Mouse (Mus musculus): Measurements from ENCODE around the gene Gpc4. TPM values are rescaled to one million over a fixed set of nuclear protein-coding genes. Genes with fewer than 3 reads are reported as not detected.
A peak's percentile ranks its signal among the peaks of the same experiment; 100 is the strongest.

Gene Gpc4
- polyA plus RNA-seq (2014; fragmentation: Nextera tagmentation; extraction: Ambion mirVana) = 10.0 and 10.9 TPM in 2 replicates

DNA sequence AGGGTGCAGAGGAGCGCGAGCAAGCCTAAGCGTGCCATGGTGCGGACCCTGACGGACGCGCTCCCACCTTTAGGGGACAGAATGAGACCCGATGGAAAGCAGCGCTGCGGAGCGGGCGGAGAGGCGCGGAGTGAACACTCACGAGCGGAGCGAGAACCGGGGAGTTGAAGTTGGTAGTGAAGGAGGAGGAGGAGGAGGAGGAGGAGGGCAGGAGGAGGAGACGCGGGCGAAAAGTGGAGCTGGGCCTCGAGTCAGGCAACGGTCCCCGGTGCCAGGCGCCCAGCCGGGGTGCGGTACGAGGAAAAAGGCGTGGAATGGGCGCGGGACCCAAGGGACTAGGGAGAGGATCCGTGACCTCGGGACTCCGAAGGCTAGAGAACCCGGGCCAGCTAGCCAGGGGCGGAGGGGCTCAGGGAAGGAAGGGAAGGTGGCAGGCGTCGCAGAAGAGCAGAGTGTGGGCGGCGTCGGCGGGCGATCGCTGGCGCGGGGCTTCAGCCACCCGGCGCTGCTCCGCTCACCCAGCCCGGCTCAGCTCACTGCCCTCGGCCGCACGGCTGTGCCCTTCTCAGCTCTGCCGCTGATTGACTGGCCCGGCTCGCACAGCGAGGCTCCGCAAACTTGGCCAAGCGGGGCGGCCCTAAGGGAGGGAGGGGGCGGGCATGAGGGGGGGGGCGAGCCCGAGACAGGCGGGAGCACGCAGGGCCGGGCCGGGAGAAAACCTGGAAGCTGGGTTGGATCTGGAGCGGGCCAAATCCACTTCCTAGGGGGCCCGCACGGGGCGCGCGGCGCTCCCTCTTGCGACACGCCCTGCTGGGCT lies at the start of gene Gpc4:
TSS of gene Gpc4 (minus strand) at position 515 of the 817 bp plus-strand sequence.
- Histone ChIP-seq H3K27ac (no peak within 1 kb of the TSS), H3K9ac (peak within 1 kb of the TSS; percentile 57), H3K27me3 (ENCODE audit: control insufficient read depth, insufficient read depth, low read length) (peaks cover 16% of the 10 kb centered on the region), H3K4me2 (replicated peaks) (peak within 1 kb of the TSS; percentile 77), H3K9me3 (ENCODE audit: control insufficient read depth, low read length) (no peaks in the 10 kb centered on the region), H3K4me1 (replicated peaks; ENCODE audit: control insufficient read depth, insufficient read depth, low read length) (no peaks in the 10 kb centered on the region), H3K36me3 (replicated peaks; ENCODE audit: control insufficient read depth, insufficient read depth) (no peaks in the 10 kb centered on the region), H3K4me3 (replicated peaks; ENCODE audit: low read length) (peak within 1 kb of the TSS; percentile 50)
- 16% methylated on average over 54 of the region's 76 CpGs for WGBS
- ATAC-seq (ENCODE audit: low FRiP score) (peak; percentile 87), DNase-seq (ENCODE audit: low spot score) (peak; percentile 36)

GRCm38 (mm10) chrX:52212846-52213245 lies 47.8 kb upstream of the Gpc4 start:
- H3K9ac ChIP-seq = no peak overlapping the region
- H3K27ac ChIP-seq = no peak overlapping the region
- no peaks in the 10 kb centered on the region for H3K4me1 ChIP-seq (replicated peaks; ENCODE audit: control insufficient read depth, insufficient read depth, low read length)
- DNase-seq (ENCODE audit: low spot score) = no peak
- 65% methylated on average over 4 of the region's 4 CpGs for WGBS
- ATAC-seq (ENCODE audit: low FRiP score) = no peak
- H3K4me2 ChIP-seq (replicated peaks) = no peak overlapping the region
- H3K36me3 ChIP-seq (replicated peaks; ENCODE audit: control insufficient read depth, insufficient read depth) = no peaks in the 10 kb centered on the region
- no peaks in the 10 kb centered on the region for H3K27me3 ChIP-seq (ENCODE audit: control insufficient read depth, insufficient read depth, low read length)
- H3K4me3 ChIP-seq (replicated peaks; ENCODE audit: low read length) = no peak overlapping the region
- no peaks in the 10 kb centered on the region for H3K9me3 ChIP-seq (ENCODE audit: control insufficient read depth, low read length)

- Histone ChIP-seq H3K4me3 (replicated peaks; ENCODE audit: low read length) (no peak overlapping the region), H3K4me1 (replicated peaks; ENCODE audit: control insufficient read depth, insufficient read depth, low read length) (no peaks in the 10 kb centered on the region), H3K27me3 (ENCODE audit: control insufficient read depth, insufficient read depth, low read length) (0 out of 2 replicates have a peak, but pooled peaks cover 4% of the 10 kb centered on the region), H3K4me2 (replicated peaks) (no peak overlapping the region), H3K9me3 (ENCODE audit: control insufficient read depth, low read length) (no peaks in the 10 kb centered on the region), H3K27ac (no peak overlapping the region), H3K36me3 (replicated peaks; ENCODE audit: control insufficient read depth, insufficient read depth) (no peaks in the 10 kb centered on the region), H3K9ac (no peak overlapping the region)
- WGBS = 17% methylated on average over 6 of the region's 6 CpGs
- DNase-seq (ENCODE audit: low spot score) = no peak
- no peak for ATAC-seq (ENCODE audit: low FRiP score)
Observed at GRCm38 (mm10) chrX:52199836-52200235, 34.8 kb upstream of the Gpc4 start.

DNA sequence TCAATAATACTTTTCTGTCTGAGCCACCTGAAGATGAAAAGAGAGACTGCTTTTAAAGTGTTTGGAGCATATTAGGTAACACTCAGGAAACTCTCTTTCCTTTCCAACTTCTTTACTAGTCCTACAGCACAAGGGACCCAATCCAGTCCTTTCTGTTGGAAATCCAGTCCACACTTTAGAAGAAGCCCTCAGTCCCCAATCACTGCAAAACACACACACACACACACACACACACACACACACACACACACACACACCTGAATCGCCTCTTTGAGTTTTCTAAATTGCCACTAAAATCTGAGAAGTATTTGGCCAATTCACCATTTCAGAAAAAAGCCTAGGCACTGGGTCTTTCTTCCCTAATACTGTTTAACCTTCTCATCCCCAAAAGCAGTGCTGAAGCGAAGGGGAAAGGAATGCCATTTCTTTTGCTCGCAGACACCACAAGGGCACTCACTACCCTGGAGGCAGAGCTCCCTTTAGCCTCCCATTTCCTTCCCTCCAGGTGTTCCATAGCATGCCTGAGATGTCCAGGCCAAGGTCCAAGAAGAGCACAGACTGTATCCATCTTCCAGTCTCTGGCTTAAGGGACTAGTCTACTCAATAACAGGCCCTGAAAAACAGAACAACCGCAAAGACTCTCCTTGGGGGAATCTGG lies 28.4 kb upstream of the Gpc4 start:
- Histone ChIP-seq H3K9ac (no peak overlapping the region), H3K27me3 (ENCODE audit: control insufficient read depth, insufficient read depth, low read length) (0 out of 2 replicates have a peak, but pooled peaks cover 4% of the 10 kb centered on the region), H3K4me2 (replicated peaks) (peak overlapping the region; percentile 6), H3K4me1 (replicated peaks; ENCODE audit: control insufficient read depth, insufficient read depth, low read length) (no peaks in the 10 kb centered on the region), H3K36me3 (replicated peaks; ENCODE audit: control insufficient read depth, insufficient read depth) (no peaks in the 10 kb centered on the region), H3K4me3 (replicated peaks; ENCODE audit: low read length) (no peak overlapping the region), H3K9me3 (ENCODE audit: control insufficient read depth, low read length) (no peaks in the 10 kb centered on the region), H3K27ac (no peak overlapping the region)
- ATAC-seq (ENCODE audit: low FRiP score) (no peak), DNase-seq (ENCODE audit: low spot score) (peak; percentile 52)
- WGBS = 43% methylated on average over 4 of the region's 4 CpGs

DNA sequence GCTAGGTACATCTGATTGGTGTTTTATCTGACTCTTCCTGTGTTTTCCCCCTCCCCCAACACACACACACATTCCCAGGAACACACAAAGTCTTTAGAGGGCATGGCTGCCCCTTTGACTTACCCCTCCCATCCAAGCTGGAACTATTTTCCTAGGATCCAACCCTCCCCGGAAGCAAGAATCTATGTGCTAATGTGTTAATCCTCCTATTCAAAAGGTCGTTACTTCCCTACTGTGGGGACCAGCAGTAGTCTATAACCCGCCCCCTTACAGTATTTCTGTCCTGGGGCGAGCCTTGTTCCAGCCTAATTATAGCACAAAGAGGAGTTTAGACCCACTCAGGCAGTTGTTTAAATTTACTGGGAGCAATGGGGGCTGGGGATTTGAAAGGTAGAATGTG lies 24.0 kb upstream of the Gpc4 start:
- ATAC-seq (ENCODE audit: low FRiP score) (no peak), DNase-seq (ENCODE audit: low spot score) (no peak)
- 26% methylated on average over 4 of the region's 4 CpGs for WGBS
- H3K4me3 ChIP-seq (replicated peaks; ENCODE audit: low read length) = no peak overlapping the region
- no peaks in the 10 kb centered on the region for H3K36me3 ChIP-seq (replicated peaks; ENCODE audit: control insufficient read depth, insufficient read depth)
- no peak overlapping the region for H3K4me2 ChIP-seq (replicated peaks)
- no peaks in the 10 kb centered on the region for H3K4me1 ChIP-seq (replicated peaks; ENCODE audit: control insufficient read depth, insufficient read depth, low read length)
- no peak overlapping the region for H3K27ac ChIP-seq
- H3K9me3 ChIP-seq (ENCODE audit: control insufficient read depth, low read length) = no peaks in the 10 kb centered on the region
- H3K9ac ChIP-seq = no peak overlapping the region
- H3K27me3 ChIP-seq (ENCODE audit: control insufficient read depth, insufficient read depth, low read length) = no peaks in the 10 kb centered on the region

DNA sequence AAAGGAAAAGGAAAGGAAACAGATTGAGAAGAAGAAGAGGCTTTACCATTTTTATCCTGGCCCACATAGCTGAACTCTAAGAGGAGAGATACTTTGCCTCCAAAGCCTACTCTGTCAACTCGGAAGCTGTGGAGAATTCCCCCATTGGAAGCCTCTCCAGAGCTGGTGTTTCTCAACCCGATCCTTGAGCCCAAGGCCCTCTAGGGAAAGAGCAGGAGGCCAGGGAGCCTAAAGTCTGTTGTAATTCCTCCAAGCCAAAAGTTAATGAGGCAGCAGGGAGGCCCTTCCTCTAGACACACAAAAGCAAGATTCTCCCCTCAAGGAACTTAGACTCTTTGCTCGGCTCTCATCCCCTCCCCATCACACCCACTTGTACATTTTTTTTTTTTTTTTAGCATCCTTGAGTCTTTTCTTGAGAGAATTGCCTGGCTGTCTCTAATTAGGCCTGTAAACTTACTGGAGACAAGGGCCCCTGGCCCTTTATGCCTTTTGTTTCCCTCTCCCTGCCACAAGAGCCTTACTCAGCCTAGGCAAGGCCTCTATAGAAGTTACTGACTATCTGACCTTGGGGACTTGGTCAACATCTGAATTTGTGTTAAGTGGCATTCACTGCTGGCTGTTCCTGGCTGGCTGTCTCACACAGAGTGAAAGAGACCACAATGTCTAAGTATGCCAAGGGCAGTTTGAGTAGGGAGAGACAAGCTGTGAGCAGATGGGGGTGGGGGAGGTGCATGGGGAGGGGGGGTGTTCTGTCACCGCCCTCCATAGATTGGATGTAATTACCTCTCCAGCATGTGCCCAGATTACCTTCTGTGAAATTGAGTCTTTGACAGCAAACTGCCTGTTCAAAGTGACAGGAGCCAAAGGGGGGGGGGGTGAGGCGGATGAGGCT lies 18.7 kb upstream of the Gpc4 start:
- ATAC-seq (ENCODE audit: low FRiP score) = no peak
- Histone ChIP-seq H3K9me3 (ENCODE audit: control insufficient read depth, low read length) (no peaks in the 10 kb centered on the region), H3K9ac (no peak overlapping the region), H3K4me1 (replicated peaks; ENCODE audit: control insufficient read depth, insufficient read depth, low read length) (no peaks in the 10 kb centered on the region), H3K4me2 (replicated peaks) (no peak overlapping the region), H3K4me3 (replicated peaks; ENCODE audit: low read length) (no peak overlapping the region), H3K36me3 (replicated peaks; ENCODE audit: control insufficient read depth, insufficient read depth) (no peaks in the 10 kb centered on the region), H3K27ac (no peak overlapping the region), H3K27me3 (ENCODE audit: control insufficient read depth, insufficient read depth, low read length) (no peaks in the 10 kb centered on the region)
- DNase-seq (ENCODE audit: low spot score) = no peak
- 32% methylated on average over 5 of the region's 5 CpGs for WGBS

- no peaks in the 10 kb centered on the region for H3K36me3 ChIP-seq (replicated peaks; ENCODE audit: control insufficient read depth, insufficient read depth)
- DNase-seq (ENCODE audit: low spot score) = no peak
Observed at GRCm38 (mm10) chrX:52181401-52181800, 16.3 kb upstream of the Gpc4 start.

GRCm38 (mm10) chrX:52177067-52177466 lies 12.0 kb upstream of the Gpc4 start:
- Histone ChIP-seq H3K9ac (no peak overlapping the region), H3K9me3 (ENCODE audit: control insufficient read depth, low read length) (no peaks in the 10 kb centered on the region), H3K27ac (no peak overlapping the region), H3K4me3 (replicated peaks; ENCODE audit: low read length) (no peak overlapping the region), H3K36me3 (replicated peaks; ENCODE audit: control insufficient read depth, insufficient read depth) (no peaks in the 10 kb centered on the region), H3K27me3 (ENCODE audit: control insufficient read depth, insufficient read depth, low read length) (no peaks in the 10 kb centered on the region), H3K4me1 (replicated peaks; ENCODE audit: control insufficient read depth, insufficient read depth, low read length) (no peaks in the 10 kb centered on the region), H3K4me2 (replicated peaks) (no peak overlapping the region)
- DNase-seq (ENCODE audit: low spot score) = no peak
- ATAC-seq (ENCODE audit: low FRiP score) = no peak
- WGBS = 77% methylated on average over 4 of the region's 4 CpGs

More at GRCm38 (mm10) chrX:52181401-52181800, 16.3 kb upstream of the Gpc4 start:
- Histone ChIP-seq H3K9me3 (ENCODE audit: control insufficient read depth, low read length) (no peaks in the 10 kb centered on the region), H3K4me1 (replicated peaks; ENCODE audit: control insufficient read depth, insufficient read depth, low read length) (no peaks in the 10 kb centered on the region), H3K4me3 (replicated peaks; ENCODE audit: low read length) (no peak overlapping the region), H3K4me2 (replicated peaks) (no peak overlapping the region), H3K27me3 (ENCODE audit: control insufficient read depth, insufficient read depth, low read length) (no peaks in the 10 kb centered on the region), H3K9ac (no peak overlapping the region), H3K27ac (no peak overlapping the region)
- WGBS = 73% methylated on average over 2 of the region's 2 CpGs
- no peak for ATAC-seq (ENCODE audit: low FRiP score)
